Mouse (Mus musculus) frontal cortex, postnatal 10 days (tissue): ENCODE results near the gene Rexo4.

Experiments used
- DNase-seq, 2 experiments: peaks; one replicate each; pipeline ENCODE4 v3.0.0; 2022; ENCODE audit warnings: low spot score in 2 of 2, mixed read lengths in 1 of 2

The Rexo4 gene

GRCm38 (mm10) chr2:26963923-26964723, at the start of gene Rexo4:
TSS of gene Rexo4 (minus strand) at chr2:26964386.
- DNase-seq, result peak; percentile 92 to 93

GRCm38 (mm10) chr2:27009714-27010244, 45.6 kb upstream of the Rexo4 start, which contains the start of gene Cacfd1:
TSS of gene Cacfd1 (plus strand) at chr2:27009926.
- peak; percentile 75 to 80 for DNase-seq

- DNase-seq, result no peak
These were observed 43.5 kb upstream of the Rexo4 start for GRCm38 (mm10) chr2:27007701-27008100.

- DNase-seq, result no peak
These were observed 42.1 kb upstream of the Rexo4 start for GRCm38 (mm10) chr2:27006255-27006654.

GRCm38 (mm10) chr2:26997993-26998392, 33.8 kb upstream of the Rexo4 start:
- no peak for DNase-seq

GRCm38 (mm10) chr2:26997498-26997897, 33.3 kb upstream of the Rexo4 start:
- DNase-seq, result no peak

- DNase-seq, result no peak
These were observed 29.8 kb upstream of the Rexo4 start for GRCm38 (mm10) chr2:26993936-26994335.

GRCm38 (mm10) chr2:26984640-26985039, 20.5 kb upstream of the Rexo4 start:
- DNase-seq, result no peak

- DNase-seq, result no peak
These were observed 20.0 kb upstream of the Rexo4 start for GRCm38 (mm10) chr2:26984179-26984578.

GRCm38 (mm10) chr2:26980361-26980760, 16.2 kb upstream of the Rexo4 start:
- DNase-seq, result no peak

GRCm38 (mm10) chr2:26973960-26974359, 9.8 kb upstream of the Rexo4 start:
- no peak for DNase-seq

- no peak for DNase-seq
These were observed 8.9 kb upstream of the Rexo4 start, which contains the start of gene Adamts13 for GRCm38 (mm10) chr2:26973116-26973515. TSS of gene Adamts13 (plus strand) at chr2:26973416.

- no peak for DNase-seq
These were observed 3.1 kb upstream of the Rexo4 start for GRCm38 (mm10) chr2:26967262-26967661.

GRCm38 (mm10) chr2:26964724-26965370, 661 bp upstream of the Rexo4 start:
- no peak for DNase-seq

- DNase-seq, result no peak
These were observed 3.4 kb downstream of the Rexo4 start for GRCm38 (mm10) chr2:26960756-26961155.

GRCm38 (mm10) chr2:26957488-26957859, 6.7 kb downstream of the Rexo4 start:
- DNase-seq, result no peak

- DNase-seq, result no peak
These were observed 7.2 kb downstream of the Rexo4 start for GRCm38 (mm10) chr2:26956811-26957487.

GRCm38 (mm10) chr2:26954735-26955395, 9.3 kb downstream of the Rexo4 start:
- no peak for DNase-seq

- no peak for DNase-seq
These were observed 11.3 kb downstream of the Rexo4 start for GRCm38 (mm10) chr2:26952866-26953265.

GRCm38 (mm10) chr2:26952193-26952592, 12.0 kb downstream of the Rexo4 start:
- DNase-seq, result no peak

- no peak for DNase-seq
These were observed 12.8 kb downstream of the Rexo4 start for GRCm38 (mm10) chr2:26951346-26951905.
